Mouse (Mus musculus): Measurements from ENCODE around the gene Plcb1.

- TF ChIP-seq CTCF (IDR thresholded peaks at IDR 0.05; ENCODE audit: borderline replicate concordance, insufficient read depth, low read length), result no peak
- no peak for TF ChIP-seq POLR2A (IDR thresholded peaks at IDR 0.05; ENCODE audit: low read depth, low read length)
These were observed 232.8 kb downstream of the Plcb1 start for GRCm38 (mm10) chr2:135018708-135019107.
